Mouse (Mus musculus): ENCODE results near the gene Card19. TPM values are rescaled to one million over a fixed set of nuclear protein-coding genes. Genes with fewer than 3 reads are reported as not detected.

The Card19 gene
- total RNA-seq, 2 experiments from 2014 or later = 11.8 to 25.3 TPM

DNA sequence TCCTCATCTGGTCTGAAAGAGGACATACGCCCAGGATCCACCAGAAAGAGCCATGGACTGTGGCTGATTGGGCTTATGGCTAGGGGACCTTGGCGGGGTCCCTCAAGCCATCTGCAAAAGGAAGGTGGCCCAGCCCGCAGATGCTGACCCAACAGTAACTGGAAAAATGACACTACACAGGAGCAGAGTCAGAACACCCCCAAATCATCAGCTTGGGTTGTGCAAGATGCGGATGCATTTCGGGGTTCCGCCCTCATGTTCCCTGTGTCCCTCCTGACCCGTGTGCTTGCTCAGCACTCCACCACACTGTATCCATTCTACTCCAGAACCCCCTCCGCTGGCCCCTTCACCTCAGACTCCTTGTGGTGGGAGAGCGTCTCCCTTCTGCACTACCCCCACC is 17.1 kb downstream of the Card19 start:
- no peak for ATAC-seq (replicated peaks; ENCODE audit: low FRiP score, low TSS enrichment, poor library complexity, severe bottlenecking)

- ATAC-seq (replicated peaks; ENCODE audit: low FRiP score, low TSS enrichment, poor library complexity, severe bottlenecking) = peak; percentile 8; the same call in 1 of the 2 replicates
These were observed 19.1 kb downstream of the Card19 start for GRCm38 (mm10) chr13:49196766-49197165.

DNA sequence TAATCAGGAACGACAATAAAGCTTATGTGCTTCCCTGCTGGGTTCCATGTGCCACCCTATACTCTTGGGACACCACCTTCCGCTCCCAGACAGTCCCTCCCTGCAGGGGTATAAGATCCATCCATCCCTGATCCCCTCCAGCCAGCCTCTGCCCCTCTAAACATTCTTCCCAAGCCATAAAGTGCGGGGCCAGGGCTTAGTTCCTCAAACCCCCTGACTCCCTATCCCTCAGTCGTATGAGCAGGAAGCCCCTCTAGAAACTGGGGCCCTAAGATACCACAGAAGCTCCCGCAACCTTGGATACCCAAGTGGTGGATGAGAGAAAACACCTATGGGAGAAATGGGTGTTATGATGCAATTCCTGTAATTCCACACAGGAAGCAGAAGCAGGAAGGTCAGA is 19.6 kb downstream of the Card19 start:
- no peak for ATAC-seq (replicated peaks; ENCODE audit: low FRiP score, low TSS enrichment, poor library complexity, severe bottlenecking)

- ATAC-seq (replicated peaks; ENCODE audit: low FRiP score, low TSS enrichment, poor library complexity, severe bottlenecking) = no peak
These were observed 20.2 kb downstream of the Card19 start for GRCm38 (mm10) chr13:49195651-49196050.

DNA sequence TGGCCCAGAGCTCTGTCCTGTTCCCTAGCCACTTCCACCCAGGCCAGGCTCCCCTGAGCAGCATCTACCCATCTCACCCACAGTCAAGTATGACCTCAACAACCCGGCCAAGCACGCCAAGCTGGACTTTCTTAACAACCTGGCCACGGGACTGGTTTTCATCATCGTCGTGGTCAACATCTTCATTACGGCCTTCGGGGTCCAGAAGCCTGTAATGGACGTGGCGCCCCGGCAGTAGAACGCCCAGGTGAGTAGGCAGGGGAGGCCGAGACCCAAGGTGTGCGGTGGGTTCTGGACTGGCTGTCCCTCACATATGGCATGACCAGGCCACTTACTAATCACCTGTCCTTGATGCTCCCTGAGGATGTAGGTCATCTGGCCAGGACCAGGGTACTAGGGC is 21.0 kb downstream of the Card19 start:
- ATAC-seq (replicated peaks; ENCODE audit: low FRiP score, low TSS enrichment, poor library complexity, severe bottlenecking) = no peak

- ATAC-seq (replicated peaks; ENCODE audit: low FRiP score, low TSS enrichment, poor library complexity, severe bottlenecking) = no peak
These were observed 22.2 kb downstream of the Card19 start for GRCm38 (mm10) chr13:49193650-49194049.

DNA sequence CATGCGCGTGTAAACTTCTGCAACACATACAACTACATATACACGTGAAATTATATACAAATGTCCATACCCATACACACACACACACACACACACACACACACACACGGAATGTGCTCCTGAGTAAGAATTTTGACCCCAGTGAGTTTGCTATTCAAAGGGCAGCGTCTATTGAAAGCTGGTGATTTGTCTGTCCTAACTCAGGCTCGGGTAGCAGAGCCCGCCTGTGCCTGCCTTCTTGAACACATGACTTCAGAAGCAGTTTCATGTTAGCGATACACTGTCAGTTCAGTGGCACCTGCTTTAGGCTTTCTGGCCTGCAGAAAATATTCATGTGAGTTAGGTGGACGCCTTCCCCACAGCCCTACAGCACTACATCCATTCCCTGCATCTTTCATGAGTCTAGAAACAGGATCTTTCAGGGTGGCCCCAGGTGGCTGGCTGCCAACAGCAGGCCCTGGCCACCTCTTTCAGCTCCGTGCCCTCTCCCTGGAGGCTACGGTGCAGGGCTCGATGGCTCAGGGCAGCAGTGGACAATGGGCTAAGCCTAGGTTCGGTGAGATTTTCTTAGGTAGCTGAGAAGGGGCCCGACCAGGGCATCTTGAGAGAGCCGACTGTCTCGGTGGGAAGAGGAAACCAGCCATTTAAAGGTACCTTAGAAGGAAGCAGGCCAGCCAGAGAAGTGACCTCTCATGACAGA is 23.5 kb downstream of the Card19 start:
- no peak for ATAC-seq (replicated peaks; ENCODE audit: low FRiP score, low TSS enrichment, poor library complexity, severe bottlenecking)

GRCm38 (mm10) chr13:49191673-49192035 is 24.2 kb downstream of the Card19 start:
- ATAC-seq (replicated peaks; ENCODE audit: low FRiP score, low TSS enrichment, poor library complexity, severe bottlenecking) = no peak

DNA sequence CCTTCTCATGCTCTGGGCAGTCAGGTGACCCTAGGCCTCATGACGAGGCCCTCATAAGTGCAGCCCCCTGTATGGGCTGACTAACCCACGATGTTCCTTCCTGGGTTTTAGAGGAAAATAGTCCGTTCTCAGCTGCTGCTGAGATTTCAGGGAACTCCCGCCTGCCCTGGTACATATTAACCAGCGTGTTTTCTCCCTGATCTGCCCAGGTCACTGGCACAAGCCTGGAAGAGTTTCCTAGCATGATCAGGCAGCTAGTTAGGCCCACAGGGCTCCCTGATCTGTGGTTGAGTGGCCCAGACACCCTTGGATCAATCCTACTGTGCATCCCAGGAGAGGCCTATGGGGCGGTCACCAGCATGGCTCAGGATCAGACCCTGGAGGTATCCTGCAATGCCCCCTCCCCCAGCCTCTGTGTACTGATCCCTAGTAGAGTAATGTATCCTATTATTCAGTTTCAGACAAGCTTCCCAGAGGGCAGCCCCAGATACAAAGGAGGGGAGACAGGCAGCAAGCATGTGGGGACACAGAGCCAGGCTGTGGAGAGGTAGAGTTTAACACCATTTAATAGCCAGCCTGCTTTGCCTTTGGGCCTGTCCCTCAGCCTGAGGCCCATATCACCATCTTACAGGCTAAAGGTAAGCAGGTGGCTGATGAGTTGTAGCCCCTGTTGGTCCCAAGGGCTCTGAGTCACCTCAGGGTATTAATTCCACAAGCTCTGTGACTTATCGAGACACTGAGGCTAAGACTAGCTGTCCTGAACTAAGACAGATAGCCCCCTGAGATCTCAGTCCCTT is 24.8 kb downstream of the Card19 start:
- ATAC-seq (replicated peaks; ENCODE audit: low FRiP score, low TSS enrichment, poor library complexity, severe bottlenecking) = no peak

DNA sequence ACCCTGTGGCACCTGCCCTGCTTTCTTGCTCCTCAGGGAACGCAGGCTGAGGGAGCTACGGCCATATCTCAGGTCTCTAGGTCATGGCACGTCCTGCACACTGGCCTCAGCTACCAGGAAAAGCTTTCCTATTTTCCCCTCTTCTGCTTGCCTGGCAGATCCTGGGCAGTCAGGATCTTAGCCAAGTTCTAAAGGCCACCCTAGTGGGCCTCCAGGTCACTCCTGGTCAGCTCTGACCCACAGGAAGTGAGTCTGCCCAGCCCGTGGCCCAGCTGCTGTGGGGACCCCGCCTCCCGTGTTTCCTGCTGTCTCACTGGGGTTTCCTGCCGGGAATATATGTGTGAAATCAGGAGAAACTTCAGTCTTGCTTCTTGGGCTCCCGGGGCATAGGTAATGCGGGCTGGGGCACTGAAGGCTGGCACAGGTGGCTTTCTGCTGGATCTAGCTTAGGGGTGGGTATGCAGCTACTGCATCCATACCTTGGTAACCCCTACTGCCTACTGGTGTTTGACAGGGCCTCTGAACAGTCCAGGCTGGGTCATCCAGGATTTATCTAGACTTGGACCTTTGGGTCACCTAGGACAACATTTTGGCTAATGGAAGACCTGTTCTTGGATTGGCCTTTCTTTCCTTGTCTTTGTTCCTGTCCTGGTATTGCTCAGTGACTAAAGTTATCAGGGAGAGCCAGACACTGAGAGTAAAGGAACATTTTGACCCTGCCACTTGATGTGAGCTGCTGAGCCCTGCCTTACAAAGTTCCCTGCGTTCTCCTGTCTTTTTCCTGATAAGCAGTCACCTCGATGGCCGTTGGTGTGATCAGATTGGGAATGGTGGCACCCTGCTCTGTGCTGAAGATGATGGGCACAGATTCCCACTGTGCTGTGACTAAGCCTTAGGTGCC is 25.6 kb downstream of the Card19 start:
- ATAC-seq (replicated peaks; ENCODE audit: low FRiP score, low TSS enrichment, poor library complexity, severe bottlenecking) = no peak

- ATAC-seq (replicated peaks; ENCODE audit: low FRiP score, low TSS enrichment, poor library complexity, severe bottlenecking) = no peak
These were observed 26.9 kb downstream of the Card19 start for GRCm38 (mm10) chr13:49188966-49189360.

GRCm38 (mm10) chr13:49188219-49188965 is 27.4 kb downstream of the Card19 start:
- ATAC-seq (replicated peaks; ENCODE audit: low FRiP score, low TSS enrichment, poor library complexity, severe bottlenecking) = no peak

GRCm38 (mm10) chr13:49187288-49188218 is 28.3 kb downstream of the Card19 start, which contains the start of gene Ninj1:
TSS of gene Ninj1 (plus strand) at chr13:49187485.
- ATAC-seq (replicated peaks; ENCODE audit: low FRiP score, low TSS enrichment, poor library complexity, severe bottlenecking) = peak; percentile 92

DNA sequence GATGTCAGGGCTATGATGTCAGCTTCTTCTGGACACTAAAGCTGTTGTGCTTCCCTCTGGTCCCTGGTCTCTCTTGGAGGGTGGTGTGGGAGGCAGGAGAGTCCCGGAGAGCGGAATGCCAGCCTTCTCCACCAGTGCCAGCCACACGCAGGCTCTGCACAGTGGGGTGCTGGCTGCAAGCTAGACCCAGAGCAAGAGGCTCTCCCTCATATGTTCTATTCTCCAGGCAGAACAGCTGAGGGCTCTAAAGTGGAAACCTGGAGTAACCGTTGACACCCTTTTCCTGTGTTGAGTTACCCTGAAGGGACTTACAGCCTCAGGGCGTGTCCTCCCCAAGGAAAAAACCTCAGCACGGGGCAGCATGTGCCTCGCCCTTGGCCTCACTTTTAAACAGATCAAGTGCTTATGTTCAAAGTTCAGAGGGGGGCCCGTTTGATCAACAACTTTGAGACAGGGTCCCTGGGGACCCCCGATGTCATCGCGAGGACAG is 29.0 kb downstream of the Card19 start:
- 0 out of 2 replicates have a peak, but pooled peaks have one; percentile 5 for ATAC-seq (replicated peaks; ENCODE audit: low FRiP score, low TSS enrichment, poor library complexity, severe bottlenecking)

DNA sequence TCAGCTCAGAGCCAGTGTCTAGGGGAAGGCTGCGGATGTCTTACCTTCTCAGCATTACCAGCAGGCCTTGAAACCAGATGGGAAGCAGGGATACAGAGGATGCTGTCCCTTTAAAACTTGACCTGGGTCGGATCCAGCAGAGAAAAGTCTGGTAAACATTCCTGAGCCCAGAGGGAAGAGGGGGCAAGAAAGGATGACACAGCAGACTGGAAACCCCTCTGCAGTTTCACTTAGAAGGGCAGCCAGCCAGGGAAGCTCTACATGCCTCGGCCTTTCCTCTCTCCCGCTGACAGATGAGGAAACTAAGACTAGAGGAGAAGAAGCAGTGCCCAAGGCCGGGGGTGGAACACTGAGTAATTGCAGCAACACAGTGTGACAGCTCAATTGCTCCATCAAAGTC is 32.2 kb downstream of the Card19 start:
- ATAC-seq (replicated peaks; ENCODE audit: low FRiP score, low TSS enrichment, poor library complexity, severe bottlenecking) = no peak

GRCm38 (mm10) chr13:49183161-49183560 is 32.7 kb downstream of the Card19 start:
- no peak for ATAC-seq (replicated peaks; ENCODE audit: low FRiP score, low TSS enrichment, poor library complexity, severe bottlenecking)

GRCm38 (mm10) chr13:49181411-49181984 is 34.3 kb downstream of the Card19 start:
- ATAC-seq (replicated peaks; ENCODE audit: low FRiP score, low TSS enrichment, poor library complexity, severe bottlenecking) = no peak

- no peak for ATAC-seq (replicated peaks; ENCODE audit: low FRiP score, low TSS enrichment, poor library complexity, severe bottlenecking)
These were observed 35.1 kb downstream of the Card19 start for GRCm38 (mm10) chr13:49180691-49181090.

Data from megakaryocyte-erythroid progenitor cell, adult 5-6 weeks (primary cell).